Mouse (Mus musculus): Measurements from ENCODE around the gene Nsd2. TPM values are rescaled to one million over a fixed set of nuclear protein-coding genes. Genes with fewer than 3 reads are reported as not detected.
"Not testable (repeated sequence)": the region's sequence is repeated elsewhere in the genome, so short reads cannot be mapped to it uniquely, and the experiment has no call there.

Nsd2 gene
- polyA plus RNA-seq, 1 experiment from 2014 or later: 77.6 TPM

DNA sequence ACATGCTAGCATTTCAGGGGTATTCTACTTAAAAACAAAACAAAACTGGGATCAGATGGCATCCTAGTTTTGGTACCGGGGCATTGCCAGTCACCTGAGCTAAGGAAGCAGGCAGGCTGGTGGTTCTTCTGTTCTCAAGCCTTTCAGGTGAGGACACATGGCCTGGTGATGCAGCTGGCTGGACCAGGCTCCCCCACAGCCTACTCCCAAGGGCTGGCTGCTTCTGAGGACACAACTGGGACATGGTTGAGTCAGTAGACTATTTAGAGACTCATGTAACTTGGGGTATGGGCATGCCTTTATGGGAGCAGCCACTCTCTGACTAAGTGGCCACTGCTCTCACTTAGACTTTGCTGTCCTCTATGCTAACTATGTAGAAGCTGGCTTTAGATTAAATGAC is 54.9 kb downstream of the Nsd2 start:
- H3K36me3 ChIP-seq: peaks cover 67% of the 10 kb centered on the region
- no peak for ATAC-seq (ENCODE audit: low FRiP score)
- no peak overlapping the region for H3K4me3 ChIP-seq
- no peaks in the 10 kb centered on the region for H3K4me1 ChIP-seq (replicated peaks)
- H3K27ac ChIP-seq: no peak overlapping the region
- H3K9ac ChIP-seq: no peak overlapping the region
- H3K4me2 ChIP-seq: no peak overlapping the region
- no peaks in the 10 kb centered on the region for H3K9me3 ChIP-seq
- WGBS: 100% methylated on average over 1 of the region's 1 CpGs
- H3K27me3 ChIP-seq: no peaks in the 10 kb centered on the region

DNA sequence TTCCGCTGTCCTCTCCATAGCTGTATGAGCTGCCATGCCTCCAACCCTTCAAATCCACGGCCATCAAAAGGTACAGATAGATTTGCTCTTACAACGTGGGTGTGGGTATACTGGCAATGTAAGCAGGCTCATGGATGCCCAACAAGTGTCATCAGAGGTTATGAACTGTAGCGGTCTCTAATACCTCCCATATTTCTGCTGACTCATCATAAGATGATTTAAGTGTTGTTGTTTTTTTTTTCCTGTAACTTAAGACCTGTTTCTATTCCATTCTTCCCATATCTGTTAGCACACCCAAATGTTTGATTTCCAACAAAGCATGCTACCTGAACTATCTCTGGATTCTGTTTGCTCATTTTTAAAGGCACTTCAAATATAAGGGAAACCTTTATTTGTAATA is 60.6 kb downstream of the Nsd2 start:
- Histone ChIP-seq H3K4me3 (no peak overlapping the region), H3K27me3 (no peaks in the 10 kb centered on the region), H3K9me3 (no peaks in the 10 kb centered on the region), H3K4me1 (replicated peaks) (no peaks in the 10 kb centered on the region), H3K27ac (no peak overlapping the region), H3K4me2 (no peak overlapping the region), H3K36me3 (peaks cover 85% of the 10 kb centered on the region), H3K9ac (no peak overlapping the region)
- ATAC-seq (ENCODE audit: low FRiP score): no peak
- 92% methylated on average over 4 of the region's 4 CpGs for WGBS

DNA sequence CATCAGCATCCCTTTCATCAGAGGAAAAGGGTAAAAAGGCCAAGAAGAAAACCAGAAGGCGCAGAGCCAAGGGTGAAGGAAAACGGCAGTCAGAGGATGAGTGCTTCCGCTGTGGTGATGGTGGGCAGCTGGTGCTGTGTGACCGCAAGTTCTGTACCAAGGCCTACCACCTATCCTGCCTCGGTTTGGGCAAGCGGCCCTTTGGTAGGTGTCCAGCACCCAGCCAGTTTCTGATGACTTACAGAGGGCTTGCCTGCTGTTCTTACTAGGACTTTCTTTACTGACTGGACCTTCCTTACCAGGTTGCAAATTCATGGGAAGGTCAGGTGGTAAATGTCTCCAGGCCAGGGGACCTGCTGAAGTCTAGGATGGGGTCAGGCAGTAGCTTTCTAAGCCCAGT is 72.9 kb downstream of the Nsd2 start:
- Histone ChIP-seq H3K27ac (no peak overlapping the region), H3K36me3 (peaks cover 97% of the 10 kb centered on the region), H3K4me2 (no peak overlapping the region), H3K27me3 (no peaks in the 10 kb centered on the region), H3K9me3 (no peaks in the 10 kb centered on the region), H3K4me1 (replicated peaks) (no peaks in the 10 kb centered on the region), H3K4me3 (no peak overlapping the region), H3K9ac (no peak overlapping the region)
- no peak for ATAC-seq (ENCODE audit: low FRiP score)
- 96% methylated on average over 6 of the region's 6 CpGs for WGBS

DNA sequence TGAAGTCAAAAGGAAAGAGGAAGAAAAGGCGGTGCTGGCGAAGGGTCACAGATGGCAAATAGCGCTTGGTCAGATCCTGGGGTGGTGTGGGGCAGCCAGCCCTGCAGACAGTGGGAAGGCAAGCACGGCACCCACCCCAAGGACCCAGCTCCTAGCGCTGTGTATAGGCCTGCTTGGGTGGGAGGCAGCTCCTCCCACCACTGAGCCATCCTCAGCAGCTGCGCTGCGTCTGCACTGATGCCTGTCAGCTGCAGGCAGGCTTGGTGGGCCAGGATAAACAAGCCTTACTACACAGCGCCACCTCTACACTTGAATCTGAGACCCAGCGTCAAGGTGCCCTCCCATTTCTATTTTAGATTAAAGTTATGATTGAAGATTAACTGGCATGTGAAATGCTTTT is 74.6 kb downstream of the Nsd2 start:
- WGBS: 89% methylated on average over 9 of the region's 9 CpGs
- no peaks in the 10 kb centered on the region for H3K4me1 ChIP-seq (replicated peaks)

DNA sequence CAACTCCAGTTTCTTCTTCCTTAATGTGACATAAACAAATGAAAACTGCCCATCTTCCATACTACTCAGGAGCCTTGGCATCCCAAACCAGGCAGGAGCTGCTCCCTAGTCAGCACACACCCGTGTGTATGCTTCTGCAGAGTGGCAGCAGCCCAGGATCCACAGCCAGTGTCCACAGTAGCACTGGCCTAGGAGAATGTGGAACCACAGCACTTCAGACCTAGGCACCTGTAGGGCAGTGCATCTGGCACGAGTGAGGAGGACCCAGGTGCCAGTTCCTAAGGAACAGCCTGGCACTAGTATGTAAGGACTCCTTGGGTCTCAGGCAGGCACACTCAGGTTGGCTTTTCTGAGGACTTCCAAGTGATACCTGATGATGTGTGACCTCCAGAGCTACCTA is 76.6 kb downstream of the Nsd2 start:
- H3K9me3 ChIP-seq: no peaks in the 10 kb centered on the region
- ATAC-seq (ENCODE audit: low FRiP score): no peak
- no peak overlapping the region for H3K27ac ChIP-seq
- H3K4me2 ChIP-seq: no peak overlapping the region
- H3K36me3 ChIP-seq: peaks cover 98% of the 10 kb centered on the region
- no peaks in the 10 kb centered on the region for H3K4me1 ChIP-seq (replicated peaks)
- H3K4me3 ChIP-seq: no peak overlapping the region
- no peak overlapping the region for H3K9ac ChIP-seq
- H3K27me3 ChIP-seq: no peaks in the 10 kb centered on the region
- WGBS: 87% methylated on average over 2 of the region's 2 CpGs

More for the DNA sequence above, 74.6 kb downstream of the Nsd2 start:
- no peak overlapping the region for H3K4me3 ChIP-seq
- no peaks in the 10 kb centered on the region for H3K9me3 ChIP-seq
- H3K27me3 ChIP-seq: no peaks in the 10 kb centered on the region
- H3K4me2 ChIP-seq: no peak overlapping the region
- H3K27ac ChIP-seq: no peak overlapping the region; the same call in 1 of the 2 replicates
- H3K36me3 ChIP-seq: peaks cover 98% of the 10 kb centered on the region
- H3K9ac ChIP-seq: no peak overlapping the region
- ATAC-seq (ENCODE audit: low FRiP score): no peak

DNA sequence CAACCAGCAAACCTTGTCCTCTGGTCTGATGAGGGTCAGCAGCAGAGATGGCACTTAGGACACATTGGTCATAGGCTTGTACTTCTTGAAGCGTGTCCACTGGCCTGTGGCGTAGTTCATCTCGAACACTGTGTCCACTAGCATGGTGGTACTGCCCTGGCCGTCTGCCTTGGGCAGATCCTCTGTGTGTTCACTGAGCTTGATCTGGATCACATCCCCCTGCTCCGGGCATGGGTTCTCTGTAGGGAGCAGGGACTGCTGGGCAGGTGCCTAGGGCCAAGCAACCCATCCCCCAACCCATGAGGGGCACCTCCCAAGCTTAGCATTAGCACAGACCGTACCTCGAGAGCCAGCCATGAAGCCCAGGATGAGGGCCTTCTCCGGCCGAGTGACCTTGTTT is 78.1 kb downstream of the Nsd2 start:
- ATAC-seq (ENCODE audit: low FRiP score): no peak
- Histone ChIP-seq H3K4me2 (no peak overlapping the region), H3K9me3 (no peaks in the 10 kb centered on the region), H3K4me3 (no peak overlapping the region), H3K27ac (no peak overlapping the region), H3K9ac (no peak overlapping the region), H3K4me1 (replicated peaks) (no peaks in the 10 kb centered on the region), H3K36me3 (peaks cover 94% of the 10 kb centered on the region), H3K27me3 (no peaks in the 10 kb centered on the region)
- WGBS: 93% methylated on average over 9 of the region's 9 CpGs

DNA sequence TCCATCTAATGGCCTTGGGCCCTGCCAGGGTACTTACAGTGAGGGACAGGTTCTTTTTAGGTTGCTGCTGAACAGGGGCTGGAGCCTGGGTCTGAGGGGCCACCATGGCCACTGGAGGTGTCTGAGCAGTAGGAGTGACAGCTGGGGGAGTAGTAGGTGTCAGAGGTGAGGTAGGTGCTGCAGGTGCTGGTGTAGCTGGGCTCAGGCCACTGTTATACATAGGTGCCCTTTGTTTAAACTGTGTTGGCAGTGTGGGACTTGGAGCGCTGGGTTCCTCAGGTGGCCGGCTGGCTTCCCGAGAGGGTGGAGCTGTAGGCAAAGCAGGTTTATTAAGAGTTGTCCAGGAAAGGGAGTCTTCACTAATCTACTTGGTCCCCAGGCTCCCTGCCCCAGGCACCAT is 78.7 kb downstream of the Nsd2 start:
- Histone ChIP-seq H3K9me3 (no peaks in the 10 kb centered on the region), H3K4me3 (no peak overlapping the region), H3K4me2 (no peak overlapping the region), H3K9ac (no peak overlapping the region), H3K27me3 (no peaks in the 10 kb centered on the region), H3K36me3 (peaks cover 88% of the 10 kb centered on the region), H3K27ac (no peak overlapping the region), H3K4me1 (replicated peaks) (no peaks in the 10 kb centered on the region)
- 86% methylated on average over 3 of the region's 3 CpGs for WGBS
- ATAC-seq (ENCODE audit: low FRiP score): no peak

DNA sequence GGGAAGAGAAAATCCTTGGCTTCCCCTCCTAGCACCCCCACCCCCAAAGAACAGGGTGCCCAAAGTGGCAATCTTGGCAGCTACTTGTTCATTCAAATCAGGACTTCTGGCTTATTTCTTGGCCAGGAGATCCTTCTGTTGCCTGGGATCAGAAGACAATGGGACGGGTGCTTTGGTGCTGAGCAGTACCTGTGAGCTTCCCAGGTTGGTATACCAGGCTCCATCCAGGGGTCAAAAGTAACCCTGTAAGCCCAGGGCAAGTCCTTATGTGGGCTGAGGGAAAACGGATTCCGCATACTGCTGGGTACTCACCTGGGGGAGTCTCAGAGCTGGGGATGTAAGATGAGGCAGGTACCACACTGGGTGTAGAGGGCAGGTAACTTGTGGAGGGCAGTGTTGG is 79.6 kb downstream of the Nsd2 start:
- no peak overlapping the region for H3K4me3 ChIP-seq
- no peak for ATAC-seq (ENCODE audit: low FRiP score)
- H3K9me3 ChIP-seq: no peaks in the 10 kb centered on the region
- peaks cover 80% of the 10 kb centered on the region for H3K36me3 ChIP-seq
- no peaks in the 10 kb centered on the region for H3K4me1 ChIP-seq (replicated peaks)
- no peak overlapping the region for H3K27ac ChIP-seq
- no peak overlapping the region for H3K4me2 ChIP-seq
- H3K27me3 ChIP-seq: no peaks in the 10 kb centered on the region
- H3K9ac ChIP-seq: no peak overlapping the region
- 98% methylated on average over 3 of the region's 3 CpGs for WGBS

DNA sequence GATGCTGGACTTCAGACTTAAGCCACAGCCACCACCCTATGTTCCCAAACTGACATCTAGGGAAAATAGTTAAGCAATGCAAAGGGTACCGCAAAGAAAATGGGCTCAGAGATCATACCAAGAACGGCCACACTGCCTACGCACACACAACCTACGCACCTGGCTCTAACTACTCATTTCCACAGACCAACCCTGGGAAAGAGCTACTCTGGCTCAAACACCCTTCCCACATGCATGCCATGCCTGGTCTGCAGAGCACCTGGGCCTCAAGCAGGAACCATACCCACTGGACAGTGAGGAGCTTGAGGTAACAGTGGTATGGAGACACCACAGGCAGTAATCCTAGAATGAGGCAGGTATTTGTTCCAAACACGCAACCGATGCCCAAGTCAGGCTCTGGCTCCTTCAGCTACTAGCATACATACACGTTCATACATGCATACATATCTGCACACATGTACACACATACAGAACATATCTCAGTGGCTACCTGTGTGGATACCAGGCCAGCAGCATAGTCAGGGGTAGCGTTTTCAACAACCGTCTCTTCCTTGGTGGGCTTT is 80.3 kb downstream of the Nsd2 start:
- H3K36me3 ChIP-seq: peaks cover 73% of the 10 kb centered on the region

DNA sequence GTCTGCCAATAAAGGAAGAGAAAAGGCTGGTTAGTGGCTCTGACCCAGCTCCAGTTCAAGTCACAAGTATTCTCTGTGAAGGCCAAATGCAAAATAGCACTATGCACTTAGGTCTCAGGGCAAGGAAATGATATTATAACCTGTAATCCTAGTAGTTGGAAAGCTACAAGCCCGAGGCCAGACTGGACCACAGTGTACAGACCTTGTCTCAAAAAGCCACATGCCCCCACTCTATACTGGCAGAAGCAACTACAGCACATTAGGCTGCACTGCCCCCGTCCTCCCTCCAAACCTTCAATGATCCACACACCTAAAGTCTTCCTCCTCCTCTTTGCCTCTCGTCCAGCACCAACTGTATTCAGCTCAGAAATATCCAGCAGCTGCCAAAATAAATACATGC is 80.8 kb downstream of the Nsd2 start:
- ATAC-seq (ENCODE audit: low FRiP score): no peak
- no peak overlapping the region for H3K9ac ChIP-seq
- WGBS: 84% methylated on average over 3 of the region's 3 CpGs

More for the DNA sequence above, 80.3 kb downstream of the Nsd2 start:
- Histone ChIP-seq H3K4me2 (no peak overlapping the region), H3K27ac (no peak overlapping the region), H3K9me3 (no peaks in the 10 kb centered on the region), H3K4me3 (no peak overlapping the region), H3K9ac (no peak overlapping the region), H3K27me3 (no peaks in the 10 kb centered on the region), H3K4me1 (replicated peaks) (no peaks in the 10 kb centered on the region)
- WGBS: 96% methylated on average over 9 of the region's 9 CpGs
- ATAC-seq (ENCODE audit: low FRiP score): no peak

DNA sequence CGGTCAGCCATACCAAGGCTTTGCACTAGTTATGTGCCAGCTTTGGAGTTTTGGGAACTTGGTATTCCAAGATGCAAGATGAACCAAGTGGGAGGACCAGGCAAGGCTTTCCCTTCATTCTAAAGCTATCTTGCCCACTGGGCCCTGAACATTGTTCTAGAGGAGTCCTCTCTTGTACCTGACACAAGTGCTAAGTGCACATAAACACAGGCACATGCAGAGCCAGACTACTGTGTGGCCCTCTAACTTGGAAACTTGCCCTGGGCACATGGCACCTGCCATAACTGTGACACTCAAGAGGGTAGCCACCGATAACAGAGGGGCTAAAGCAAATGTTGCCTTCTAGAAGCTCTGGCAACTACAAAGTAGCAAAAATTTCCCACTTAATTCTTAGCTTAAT is 82.2 kb downstream of the Nsd2 start:
- peaks cover 54% of the 10 kb centered on the region for H3K36me3 ChIP-seq
- WGBS: 98% methylated on average over 2 of the region's 2 CpGs
- no peak for ATAC-seq (ENCODE audit: low FRiP score)

More for the DNA sequence above, 80.8 kb downstream of the Nsd2 start:
- Histone ChIP-seq H3K4me3 (no peak overlapping the region), H3K36me3 (peaks cover 68% of the 10 kb centered on the region), H3K4me1 (replicated peaks) (no peaks in the 10 kb centered on the region), H3K27me3 (no peaks in the 10 kb centered on the region), H3K9me3 (no peaks in the 10 kb centered on the region), H3K4me2 (no peak overlapping the region), H3K27ac (no peak overlapping the region)

DNA sequence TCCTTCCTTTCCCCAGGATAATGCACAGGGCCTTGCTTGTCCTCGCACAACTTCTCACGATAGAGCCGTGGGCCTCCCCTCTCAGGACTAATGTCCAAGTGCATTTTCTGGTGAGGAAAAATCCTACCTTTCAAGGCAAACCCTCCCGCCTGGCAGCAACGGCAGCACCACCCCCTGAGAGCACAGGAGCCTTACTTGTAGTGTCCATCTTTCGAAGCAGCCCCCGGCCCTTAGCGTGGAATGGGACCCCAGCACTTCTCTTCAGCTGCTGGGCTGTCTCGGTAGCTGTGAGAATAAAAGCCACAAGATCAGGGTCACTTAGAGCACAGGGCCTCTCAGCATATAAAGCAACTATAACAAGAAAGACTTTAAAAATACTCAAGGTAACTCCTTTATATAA is 82.7 kb downstream of the Nsd2 start:
- ATAC-seq (ENCODE audit: low FRiP score): no peak
- 88% methylated on average over 9 of the region's 9 CpGs for WGBS

More for the DNA sequence above, 82.2 kb downstream of the Nsd2 start:
- Histone ChIP-seq H3K4me2 (no peak overlapping the region), H3K9me3 (no peaks in the 10 kb centered on the region), H3K27me3 (no peaks in the 10 kb centered on the region), H3K4me3 (no peak overlapping the region), H3K4me1 (replicated peaks) (no peaks in the 10 kb centered on the region), H3K9ac (no peak overlapping the region), H3K27ac (no peak overlapping the region)

DNA sequence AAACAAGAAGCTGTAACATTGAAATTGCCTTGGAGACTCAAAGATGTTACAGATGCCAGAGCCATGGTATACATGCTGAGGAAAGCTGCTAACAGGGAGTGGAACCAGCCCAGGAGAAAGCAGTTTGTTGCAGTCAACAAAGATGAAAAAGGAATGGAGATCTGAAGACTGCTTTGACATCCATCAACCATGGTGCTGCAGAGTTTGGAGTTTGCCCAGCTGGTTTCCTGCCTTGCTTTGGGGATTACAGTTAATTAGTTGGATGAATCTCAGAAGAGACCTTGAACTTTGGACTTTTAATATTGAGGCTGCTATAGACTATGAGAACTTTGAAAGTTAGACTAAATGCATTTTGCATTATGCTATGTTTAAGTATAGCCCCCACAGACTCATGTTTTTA is 94.5 kb downstream of the Nsd2 start:
- not testable (repeated sequence) for H3K4me3 ChIP-seq; H3K9ac ChIP-seq; H3K4me1 ChIP-seq (replicated peaks); H3K27ac ChIP-seq; H3K9me3 ChIP-seq; H3K27me3 ChIP-seq; H3K4me2 ChIP-seq; ATAC-seq (ENCODE audit: low FRiP score)
- peaks cover 60% of the 10 kb centered on the region for H3K36me3 ChIP-seq

More for the DNA sequence above, 82.7 kb downstream of the Nsd2 start:
- Histone ChIP-seq H3K36me3 (peaks cover 50% of the 10 kb centered on the region), H3K9ac (no peak overlapping the region), H3K4me2 (no peak overlapping the region), H3K27me3 (no peaks in the 10 kb centered on the region), H3K4me1 (replicated peaks) (no peaks in the 10 kb centered on the region), H3K4me3 (no peak overlapping the region), H3K9me3 (no peaks in the 10 kb centered on the region), H3K27ac (no peak overlapping the region)

All from hindbrain, embryonic 13.5 days (tissue).